Mouse (Mus musculus) ovary, adult 2 months (tissue): ENCODE measurements around the gene Parp6. TPM values are rescaled to one million over a fixed set of nuclear protein-coding genes. Genes with fewer than 3 reads are reported as not detected.

Source experiments
- polyA plus RNA-seq: library from polyadenylated mRNA; depleted of rRNA; stranded (reverse); fragments of >200 nt; gene quantifications from 2 replicates; pipeline ENCODE4 v1.2.3, GENCODE M21; 2012; rRNA removed

The Parp6 gene
- 9.8 and 23.1 TPM in 2 replicates for polyA plus RNA-seq

DNA sequence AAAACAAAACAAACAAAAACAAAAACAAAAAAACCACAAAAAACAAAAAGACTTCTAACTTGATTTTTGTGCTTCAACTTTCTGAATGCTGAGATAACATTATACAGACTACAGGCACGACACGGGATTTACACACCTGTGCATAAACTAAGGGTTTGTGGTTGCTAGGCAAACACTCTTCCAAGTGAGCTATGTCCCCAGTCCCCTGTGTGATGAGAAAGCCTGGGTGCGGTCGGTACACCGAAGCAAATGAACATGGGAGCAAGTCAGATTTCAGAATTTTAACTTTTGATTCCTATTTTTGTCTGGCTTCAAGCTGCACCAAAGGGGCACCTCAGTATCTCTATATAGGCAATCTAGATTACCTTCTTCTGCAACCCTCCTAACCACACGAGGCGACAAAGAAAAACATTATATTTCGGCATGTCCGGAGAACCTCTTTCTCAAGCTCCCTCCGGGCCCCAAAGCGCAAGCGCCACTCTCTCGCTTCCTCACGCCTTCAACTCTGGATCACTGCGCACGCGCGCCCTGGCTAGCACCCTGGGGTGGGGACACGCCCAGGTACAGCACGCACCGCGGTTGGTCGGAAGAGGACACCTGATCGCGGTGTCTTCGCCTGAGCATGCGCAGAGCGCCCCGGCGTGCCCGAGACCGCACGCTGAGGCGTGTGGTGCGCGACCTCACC is at the start of gene Parp6:
TSS of gene Parp6 (plus strand) at position 663 of the 685 bp plus-strand sequence.

DNA sequence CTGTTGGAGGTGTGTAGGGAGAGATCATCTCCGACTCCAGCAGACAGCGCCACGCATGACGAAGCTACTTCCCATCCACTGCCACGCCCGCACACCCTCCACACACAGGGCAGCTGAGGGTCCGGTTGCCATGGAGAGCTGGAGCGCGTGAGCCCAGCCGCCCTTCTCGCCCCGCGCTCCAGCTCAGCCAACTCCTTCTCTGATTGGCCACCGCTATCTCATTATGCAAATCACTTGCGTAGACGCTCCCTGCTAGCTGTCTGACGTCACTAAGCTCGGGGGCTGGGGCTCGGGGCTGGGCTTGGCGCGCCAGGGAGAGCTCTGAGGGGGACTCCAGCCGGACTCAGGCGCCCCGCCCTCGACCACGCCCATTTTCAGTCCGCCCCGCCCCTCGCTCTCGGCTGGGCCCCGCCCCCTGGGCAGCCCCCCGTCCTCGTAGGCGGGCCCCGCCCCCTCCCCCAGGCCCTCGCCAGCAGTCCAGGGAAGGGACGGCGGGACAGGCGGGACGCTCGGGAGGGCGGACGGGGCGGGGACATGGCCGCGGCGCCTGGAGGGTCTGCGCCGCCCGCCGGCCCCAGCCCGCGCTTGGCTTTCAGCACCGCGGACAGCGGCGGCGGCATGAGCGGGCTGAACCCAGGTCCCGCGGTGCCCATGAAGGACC is 39.1 kb upstream of the Parp6 start, which contains the start of gene Celf6:
TSS of gene Celf6 (plus strand) at position 74 of the 661 bp plus-strand sequence.

DNA sequence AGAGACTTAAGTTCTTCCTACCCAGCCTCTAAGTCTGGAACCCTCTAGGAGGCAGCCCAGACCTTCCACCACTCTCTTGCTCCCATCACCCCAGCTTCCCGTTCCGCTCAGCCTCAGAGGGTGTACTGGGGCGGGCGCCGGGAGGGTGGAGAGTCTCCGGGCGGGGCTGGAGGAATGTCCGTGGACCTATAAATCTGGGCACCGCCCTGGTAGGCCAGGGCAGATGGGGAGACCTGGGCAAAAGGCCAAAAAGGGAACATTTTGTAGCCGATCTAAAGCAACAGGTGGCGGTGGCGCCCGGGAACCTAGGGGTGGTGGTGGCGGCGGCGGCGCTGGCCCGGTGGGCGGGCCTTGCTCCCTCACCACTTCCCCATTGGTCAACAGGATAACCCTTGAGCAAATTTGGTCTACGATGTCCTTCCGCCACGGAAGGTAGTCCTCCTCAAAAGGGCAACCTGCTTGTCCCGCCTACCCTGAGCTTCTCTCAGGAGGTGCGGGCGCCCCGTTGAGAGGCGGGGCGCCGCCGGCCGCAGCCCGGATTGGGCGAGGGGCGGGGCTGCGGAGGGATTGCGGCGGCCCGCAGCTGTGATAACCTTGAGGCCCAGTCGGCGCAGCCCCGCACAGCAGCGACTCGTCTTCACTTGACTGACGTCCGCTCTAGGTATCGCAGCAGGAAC is 39.0 kb downstream of the Parp6 start, which contains the start of gene Pkm:
TSS of gene Pkm (plus strand) at position 411 of the 677 bp plus-strand sequence.

DNA sequence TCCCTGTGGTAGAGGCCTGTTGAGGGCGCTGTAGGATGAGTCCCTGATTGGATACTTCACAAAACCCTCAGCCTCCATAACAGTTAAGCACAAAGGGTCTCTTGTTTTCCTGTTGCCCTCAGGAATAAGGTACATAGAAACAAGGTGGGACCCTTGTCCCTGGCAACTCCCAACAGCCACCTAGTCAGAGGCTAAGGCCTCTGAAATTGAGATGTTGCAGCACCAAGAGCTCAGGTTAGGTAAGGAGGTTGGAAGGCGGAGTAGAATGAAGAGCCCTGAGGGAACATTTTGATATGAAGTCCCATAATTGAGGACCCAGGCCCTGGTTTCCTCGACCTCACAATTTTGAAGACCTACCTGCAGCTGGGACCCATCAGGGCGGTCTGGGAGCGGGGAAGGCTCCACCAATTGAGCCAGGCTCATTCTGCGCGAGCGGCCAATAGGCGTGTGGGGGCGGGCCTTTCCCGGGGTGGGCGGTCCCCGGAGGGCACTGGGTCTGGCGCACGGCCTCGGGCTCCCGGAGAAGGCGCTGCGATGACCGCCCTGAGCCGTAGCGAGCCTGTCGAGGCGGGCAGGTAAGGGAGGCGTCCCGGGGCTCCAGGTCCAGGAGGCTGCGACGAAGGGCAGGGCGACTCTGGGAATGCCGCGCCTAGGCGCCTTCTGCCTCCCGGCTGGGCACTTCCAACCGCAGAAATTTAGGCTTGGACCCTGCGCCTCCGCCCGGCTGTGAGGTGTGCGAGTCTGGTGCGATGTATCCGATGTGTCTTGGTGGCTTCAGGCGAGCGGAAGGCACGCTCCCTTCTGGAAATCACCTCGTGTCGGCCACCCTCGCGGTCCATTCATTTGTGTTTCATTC is 62.8 kb downstream of the Parp6 start, which contains the start of gene Gramd2:
TSS of gene Gramd2 (plus strand) at position 467 of the 856 bp plus-strand sequence.

Other genes starting within 250 kb of the Parp6 start
- 35.9 and 47.1 TPM in 2 replicates for gene Arih1, start 130.7 kb upstream of the Parp6 start, polyA plus RNA-seq
- gene Hexa, start 77.7 kb upstream of the Parp6 start, polyA plus RNA-seq: 95.3 and 149 TPM in 2 replicates
- 0.51 and 0.73 TPM in 2 replicates for gene Tmem202, start 77.4 kb upstream of the Parp6 start, polyA plus RNA-seq
- gene Celf6, start 39.4 kb upstream of the Parp6 start, polyA plus RNA-seq: 0.20 and 0.34 TPM in 2 replicates
- gene Pkm, start 39.1 kb downstream of the Parp6 start, polyA plus RNA-seq: 887 and 1,131 TPM in 2 replicates
- 3.0 and 6.5 TPM in 2 replicates for gene Gramd2, start 62.9 kb downstream of the Parp6 start, polyA plus RNA-seq
- gene Senp8, start 133.4 kb downstream of the Parp6 start, polyA plus RNA-seq: 2.7 and 5.9 TPM in 2 replicates
- 2.5 TPM in 2 replicates for gene Myo9a, start 133.6 kb downstream of the Parp6 start, polyA plus RNA-seq